Mouse (Mus musculus) adrenal gland, adult (tissue): ENCODE measurements at regions not wholly inside any gene's neighbourhood (a gene's known extent, or its start where the extent isn't known, plus 50 kb on each side); places are given as distances from the start of the nearest gene placed in this dataset.

Experiments
- DNase-seq, 2 experiments: peaks; one replicate each; pipeline ENCODE4 v3.0.0; 2022 to 2023; ENCODE audit warnings: low spot score in 1 of 2; ENCODE audit not compliant: inconsistent age in 2 of 2

DNA sequence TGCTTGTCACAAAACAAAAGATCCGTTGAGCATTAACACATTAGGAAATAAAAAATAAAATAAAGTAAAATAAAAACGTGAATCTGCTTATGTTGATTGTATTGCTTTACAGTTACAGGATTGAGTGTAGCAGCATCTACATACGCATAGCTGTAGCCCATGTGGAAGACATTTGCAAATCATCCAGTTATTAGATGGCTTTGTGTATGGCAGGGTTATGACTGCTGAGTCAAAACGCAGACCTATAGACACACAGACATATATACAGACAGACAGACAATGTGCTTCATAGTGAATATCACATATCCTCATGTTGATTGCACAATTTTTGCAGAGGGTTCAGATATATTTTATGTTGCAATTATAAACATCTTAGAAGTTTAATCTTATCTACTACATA lies 64.5 kb downstream of the Gm11146 start:
- DNase-seq = no peak

DNA sequence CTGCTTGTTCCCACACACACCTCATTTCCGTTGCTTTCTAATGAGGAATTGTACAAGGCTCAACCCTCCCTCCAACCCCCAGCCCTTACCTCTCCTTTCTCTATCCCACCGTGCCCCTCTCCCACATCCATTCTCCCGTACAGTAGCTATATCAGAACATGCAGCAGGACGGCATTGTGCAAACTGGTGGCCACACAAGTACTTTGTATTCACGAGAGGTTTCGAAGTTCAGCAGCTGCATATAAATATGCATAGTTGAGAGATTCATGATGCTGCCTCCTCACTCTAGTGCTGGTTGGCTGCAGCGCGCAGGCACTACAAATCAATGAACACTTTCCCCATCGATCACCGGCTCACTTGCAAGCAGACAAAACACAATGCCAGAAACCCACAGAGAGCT lies 65.1 kb downstream of the Gm11146 start:
- no peak for DNase-seq

DNA sequence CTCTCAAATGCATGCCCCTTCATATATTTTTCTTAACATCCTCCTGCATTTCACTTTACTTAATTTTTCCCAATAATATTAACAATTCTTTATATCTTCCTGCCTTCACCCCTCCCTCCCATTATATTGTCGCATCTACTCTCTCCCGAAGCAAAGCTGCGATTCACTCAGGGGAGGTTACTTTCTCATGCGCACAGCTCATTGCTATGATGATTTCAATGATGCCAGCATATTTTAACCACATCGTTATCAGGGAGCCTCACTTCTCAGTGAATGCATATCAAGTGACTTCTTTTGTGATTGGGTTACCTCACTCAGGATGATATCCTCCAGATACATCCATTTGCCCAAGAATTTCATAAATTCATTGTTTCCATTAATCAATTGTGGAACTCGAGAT lies 65.6 kb downstream of the Gm11146 start:
- no peak for DNase-seq

DNA sequence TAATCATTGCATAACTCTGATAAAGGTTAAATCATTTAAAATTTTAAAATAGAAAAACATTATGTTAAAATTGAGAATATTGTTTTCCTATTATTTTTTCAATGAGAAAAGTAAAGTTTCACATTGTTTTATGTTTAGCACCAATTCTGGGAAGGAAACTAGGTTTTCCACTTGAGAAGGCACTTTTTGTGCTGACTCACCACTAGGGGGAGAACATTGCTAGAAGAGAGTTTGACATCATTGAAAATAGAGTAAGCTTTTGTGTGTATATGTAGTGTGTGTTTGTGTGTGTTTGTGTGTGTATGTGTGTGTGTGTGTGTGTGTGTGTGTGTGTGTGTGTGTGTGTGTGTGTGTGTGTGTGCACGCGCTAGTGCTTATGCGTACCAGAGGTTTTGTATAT lies 66.9 kb downstream of the Gm11146 start:
- peak in 1 of 2 experiments; percentile 56 for DNase-seq

DNA sequence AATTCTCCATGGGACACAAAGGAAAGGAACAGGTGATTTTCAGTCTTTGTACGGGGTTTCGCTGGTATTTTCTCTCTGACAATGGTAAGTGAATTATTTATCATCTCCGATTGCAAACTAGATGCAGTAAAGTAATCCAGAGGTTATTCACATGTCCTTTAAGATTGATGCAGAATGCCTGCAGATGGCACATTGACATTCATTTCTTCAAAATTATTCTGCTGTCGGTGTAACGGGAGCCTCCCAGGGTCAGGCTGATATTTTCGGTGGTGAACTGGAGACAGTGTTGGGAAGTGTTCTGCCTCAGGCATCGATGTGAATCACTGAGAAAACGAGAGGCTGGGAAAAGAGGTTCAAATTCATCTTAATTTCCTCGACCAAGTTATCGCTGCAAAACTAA lies 70.3 kb downstream of the Gm11146 start:
- DNase-seq = peak in 1 of 2 experiments; percentile 35

DNA sequence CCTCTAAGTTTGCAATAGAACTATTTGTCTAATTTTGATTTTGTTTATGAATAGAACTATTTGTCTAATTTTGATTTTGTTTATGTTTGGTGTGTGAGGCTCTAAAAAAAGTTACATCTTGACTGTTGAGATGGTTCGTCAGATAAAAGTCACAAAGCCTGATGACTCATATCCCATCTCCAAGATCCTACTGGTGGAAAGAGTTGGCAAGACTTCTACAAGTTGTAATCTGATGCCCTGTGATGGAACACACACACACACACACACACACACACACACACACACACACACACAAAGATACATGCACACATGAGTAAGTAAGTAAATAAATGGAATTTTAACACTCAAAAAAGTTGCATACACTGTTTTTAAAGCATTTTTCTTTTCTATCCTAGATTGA lies 73.9 kb downstream of the Gm11146 start:
- no peak for DNase-seq

DNA sequence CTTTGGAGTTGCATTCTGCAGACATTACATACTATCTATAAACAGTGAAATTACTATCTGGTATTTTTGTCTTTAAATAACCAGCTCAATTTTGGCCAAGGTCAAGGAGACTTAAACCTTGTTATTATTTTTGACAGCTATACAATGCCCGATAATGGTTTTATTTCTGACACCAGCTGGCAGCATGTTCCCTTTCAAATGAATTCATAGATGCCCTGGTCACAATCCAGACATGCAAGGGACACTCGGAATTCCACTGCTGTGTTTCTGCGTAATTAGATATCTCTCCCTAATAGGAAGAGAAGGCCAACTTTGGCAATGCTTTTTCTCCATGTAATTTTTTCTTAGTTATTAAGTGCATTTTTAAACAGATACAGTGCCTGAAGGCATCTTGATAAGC lies 87.3 kb downstream of the Gm11146 start:
- no peak for DNase-seq

DNA sequence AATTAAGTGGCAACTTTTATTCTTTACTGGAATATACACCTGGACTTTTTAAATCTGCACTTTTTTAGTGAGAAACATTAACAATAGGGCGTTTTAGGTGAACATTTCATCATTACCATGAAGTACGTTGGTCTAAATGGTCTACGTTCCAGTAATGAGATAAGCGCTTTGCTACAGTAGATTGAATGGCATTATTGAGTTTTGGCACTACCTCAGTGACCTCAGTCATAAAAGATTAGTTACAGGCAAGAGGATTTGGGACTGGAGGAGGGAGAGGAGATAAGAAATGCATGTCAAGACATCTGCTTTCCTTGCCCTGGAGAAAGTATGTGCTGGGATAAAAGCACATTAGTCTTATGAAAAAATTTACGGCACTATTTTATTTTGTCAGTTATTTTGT lies 98.3 kb downstream of the Gm11146 start:
- DNase-seq = peak in 1 of 2 experiments; percentile 40

DNA sequence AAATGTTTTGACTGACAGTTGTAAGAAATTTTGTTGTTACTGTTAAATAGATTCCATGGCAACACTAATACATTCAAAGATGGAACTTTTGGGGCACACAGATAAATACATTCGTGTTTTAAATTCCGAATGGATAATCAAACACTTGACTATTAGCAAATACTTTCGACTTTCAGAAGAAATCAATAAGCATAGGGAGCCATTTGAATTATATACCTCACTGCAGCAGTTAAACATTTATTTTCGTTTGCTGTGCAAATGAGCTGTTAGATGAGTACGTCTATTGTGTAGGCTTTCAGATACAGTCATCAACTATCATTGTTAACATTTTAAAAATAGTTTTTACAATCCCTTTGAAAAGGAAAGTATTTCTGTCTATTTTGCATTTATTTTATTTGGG lies 99.0 kb downstream of the Gm11146 start:
- DNase-seq = no peak

DNA sequence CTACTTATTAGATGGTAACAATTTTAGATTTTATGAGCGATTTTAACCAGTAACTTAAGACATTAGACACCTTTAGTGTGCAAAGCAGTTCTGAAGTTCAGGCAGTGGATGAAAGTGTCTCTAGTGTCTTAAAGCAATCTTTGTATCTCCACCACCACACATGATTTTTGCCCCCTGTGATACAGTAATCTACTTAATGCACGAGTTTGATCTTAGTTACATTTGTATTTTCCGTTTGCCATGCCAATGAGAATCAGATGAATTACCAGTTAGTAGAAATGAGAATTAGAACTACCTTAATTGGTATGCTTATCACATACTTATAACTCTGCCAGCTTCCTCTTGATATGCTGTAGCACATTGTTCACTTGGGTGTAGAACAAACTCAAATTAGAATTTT lies 99.9 kb downstream of the Gm11146 start:
- peak in 1 of 2 experiments; percentile 50 for DNase-seq

DNA sequence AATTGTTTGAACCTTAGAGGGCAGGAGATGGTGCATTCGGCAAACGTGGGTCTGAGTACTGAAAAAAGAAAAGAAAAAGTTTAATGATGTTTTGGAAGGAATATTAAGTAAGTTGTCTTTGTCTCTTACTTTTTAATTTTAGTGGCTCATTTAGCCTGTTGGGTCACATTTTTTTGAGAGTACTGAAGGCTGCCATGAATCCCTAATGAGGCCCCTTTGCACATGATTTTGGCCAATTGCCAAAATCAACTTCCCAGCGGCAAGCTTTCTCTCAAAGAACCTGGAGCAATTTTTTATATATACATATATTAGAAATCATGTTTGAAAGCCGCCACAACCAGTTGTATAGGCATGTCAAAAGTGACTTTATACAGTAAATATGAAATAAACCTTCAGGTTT lies 100.9 kb downstream of the Gm11146 start:
- DNase-seq = no peak

DNA sequence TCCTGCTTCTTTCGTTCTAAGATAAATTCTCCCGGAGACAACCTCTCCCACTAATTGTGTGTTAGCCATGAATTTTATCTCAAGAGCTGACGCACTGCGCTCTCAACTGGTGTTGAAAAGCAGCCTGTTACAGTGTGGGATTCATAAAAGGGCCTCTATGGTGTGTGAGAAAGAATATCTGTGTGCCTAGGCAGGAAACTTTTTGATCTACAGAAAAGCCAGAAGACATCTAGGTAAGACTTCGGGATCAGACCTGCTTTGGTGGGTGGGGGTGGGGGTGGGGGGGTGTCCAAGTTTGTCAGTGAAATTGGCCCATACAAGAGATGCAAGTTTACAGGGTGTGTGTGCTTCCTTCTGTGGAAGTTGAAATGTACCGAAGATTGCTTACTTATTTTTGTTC lies 101.5 kb downstream of the Gm11146 start:
- DNase-seq = peak; percentile 32 to 82

DNA sequence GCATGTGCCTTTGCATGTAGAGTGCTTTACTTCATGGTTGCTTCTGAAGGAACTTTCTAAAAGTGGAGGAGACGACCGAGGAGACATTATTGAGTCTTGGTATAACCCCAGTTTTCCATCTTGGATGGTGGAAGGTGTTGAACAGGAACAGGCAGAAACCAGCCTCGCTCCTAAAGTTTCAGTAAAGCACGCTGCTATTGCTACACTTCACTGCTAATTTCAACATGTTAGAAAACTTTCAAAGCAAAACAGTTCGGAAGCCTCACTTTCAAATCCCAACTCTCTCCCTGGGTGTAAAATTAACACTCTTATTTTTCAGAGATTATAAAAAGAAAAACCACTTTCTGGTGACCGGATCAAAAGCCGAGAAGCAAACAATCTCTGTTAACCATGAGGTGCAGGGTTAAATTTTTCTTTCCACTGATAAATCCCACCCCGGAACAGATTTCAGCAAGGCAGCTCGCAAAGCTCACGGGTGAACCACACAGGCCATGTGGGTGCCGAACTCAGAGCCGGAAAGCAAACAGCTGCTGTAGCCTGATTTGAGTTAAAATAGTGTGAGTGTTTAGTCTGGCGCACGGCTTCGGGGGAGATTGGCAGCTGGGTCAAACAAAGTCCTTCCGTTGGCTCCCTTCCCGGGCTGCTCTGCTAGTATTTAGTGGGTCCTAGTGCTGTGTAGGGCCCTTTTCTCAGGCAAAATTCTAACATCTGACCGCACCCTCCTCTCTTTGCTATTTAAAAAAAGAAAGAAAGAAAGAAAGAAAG lies 102.2 kb downstream of the Gm11146 start:
- DNase-seq = peak; percentile 82 to 94

DNA sequence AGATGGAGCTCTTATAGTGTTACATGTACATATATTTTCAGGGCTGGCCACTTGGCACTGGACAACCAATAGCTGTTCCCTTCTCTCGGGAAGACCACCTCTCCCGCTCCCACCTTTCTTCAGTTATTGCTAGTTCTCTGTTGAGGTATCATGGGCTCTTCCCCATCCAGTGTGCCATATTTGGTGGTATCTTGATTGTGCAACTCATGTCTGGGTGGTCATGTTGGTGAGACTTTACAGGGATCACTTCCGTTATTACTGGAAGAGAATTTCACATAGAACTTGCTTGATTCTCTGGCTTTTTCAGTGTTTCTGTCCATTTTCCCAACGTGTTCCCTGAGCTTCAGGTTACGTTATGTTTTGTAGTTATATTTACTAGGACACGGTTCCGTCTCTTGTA lies 106.6 kb downstream of the Gm11146 start:
- DNase-seq = no peak

DNA sequence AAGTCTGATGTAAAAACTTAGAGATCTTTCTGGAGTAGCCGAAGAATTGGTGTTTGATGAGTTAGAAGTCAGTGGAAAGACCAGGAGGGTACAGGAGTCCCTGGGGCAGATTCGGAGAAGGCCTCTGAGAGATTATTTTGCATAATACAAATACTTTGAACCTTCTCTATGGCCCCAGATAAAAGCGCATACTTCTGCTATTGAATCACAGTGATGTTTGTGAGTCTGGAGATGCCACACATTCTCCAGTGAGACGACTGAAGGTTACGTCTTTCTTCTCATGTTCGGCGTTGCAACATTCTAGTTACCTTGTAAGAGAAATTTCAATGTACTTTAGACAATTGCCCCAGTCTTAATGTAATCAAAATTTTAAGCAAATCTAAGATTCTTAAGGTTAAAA lies 107.9 kb downstream of the Gm11146 start:
- DNase-seq = peak in 1 of 2 experiments; percentile 52

DNA sequence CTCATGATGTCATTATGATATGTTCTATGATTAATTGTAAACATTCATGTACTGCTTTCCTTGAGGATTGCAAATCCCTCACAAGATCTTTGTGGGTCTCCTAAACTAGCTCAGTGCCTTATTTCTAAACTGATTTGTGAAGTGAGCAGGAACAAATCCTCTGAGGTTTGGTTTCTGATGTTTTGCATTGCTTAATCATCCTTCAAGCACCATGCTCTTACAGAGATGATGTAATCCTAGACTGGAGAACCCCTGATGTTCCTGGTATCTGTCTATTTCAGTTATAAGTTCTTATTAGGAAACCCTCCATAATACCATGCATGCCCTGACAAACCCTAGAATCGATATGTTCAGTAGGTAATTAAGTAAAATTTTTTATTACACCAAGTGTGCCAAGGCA lies 113.7 kb downstream of the Gm11146 start:
- no peak for DNase-seq

DNA sequence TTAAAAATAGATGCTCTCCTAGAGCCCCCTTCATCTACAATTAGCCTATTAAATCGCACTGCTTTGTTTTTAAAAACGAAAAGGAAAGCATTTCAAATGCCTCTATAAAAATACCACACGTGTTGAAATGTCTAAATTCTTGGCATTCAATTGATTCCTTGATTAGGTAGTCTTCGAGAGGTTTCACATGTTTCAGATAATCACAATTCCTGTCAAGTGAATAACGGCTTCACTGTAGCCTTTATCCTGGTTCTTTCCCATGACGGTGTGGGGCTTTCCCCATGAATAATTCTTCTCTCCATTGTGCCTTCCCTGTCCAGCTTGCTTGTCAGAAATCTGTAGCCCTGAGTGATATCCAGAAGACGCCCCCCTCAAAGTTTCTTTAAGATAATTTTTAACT lies 122.1 kb downstream of the Gm11146 start:
- DNase-seq = no peak

DNA sequence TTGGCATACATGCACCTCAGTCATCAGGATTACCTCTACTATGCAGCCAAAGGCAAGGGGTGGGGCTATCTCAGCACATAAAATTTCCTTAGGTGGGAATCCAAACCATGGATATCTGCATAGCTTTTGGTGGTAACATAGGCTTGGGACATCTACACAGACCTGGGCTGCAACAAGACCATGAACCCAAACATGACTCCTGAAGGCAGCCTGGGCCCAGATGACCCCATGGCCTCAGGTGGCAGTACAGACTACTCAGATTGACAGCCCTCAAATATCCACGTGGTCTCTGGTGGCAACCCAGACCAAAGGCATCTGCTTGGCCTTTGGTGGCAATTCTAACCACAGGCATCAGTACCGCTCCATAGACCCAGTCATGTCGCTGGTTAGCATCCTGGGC lies 130.0 kb downstream of the Gm11146 start:
- DNase-seq = no peak

DNA sequence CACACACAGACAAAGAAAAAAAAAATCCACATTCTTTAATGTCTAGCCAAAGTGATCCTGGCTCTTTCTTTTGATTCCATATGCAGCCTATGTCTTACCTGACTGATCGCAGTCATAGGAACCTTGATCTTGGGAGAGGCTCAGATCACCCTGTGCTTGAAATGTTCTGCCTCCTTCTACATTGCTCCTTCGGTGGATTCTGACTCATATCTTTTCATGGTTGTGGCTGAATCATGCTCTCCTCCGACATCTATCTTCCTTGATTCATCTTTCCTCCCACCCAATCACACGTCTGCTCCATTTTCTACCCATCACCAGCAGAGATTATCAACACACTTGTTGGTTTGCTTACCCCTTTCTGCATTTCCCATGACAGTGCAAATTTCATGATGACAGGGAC lies 132.0 kb downstream of the Gm11146 start:
- DNase-seq = peak in 1 of 2 experiments; percentile 39

DNA sequence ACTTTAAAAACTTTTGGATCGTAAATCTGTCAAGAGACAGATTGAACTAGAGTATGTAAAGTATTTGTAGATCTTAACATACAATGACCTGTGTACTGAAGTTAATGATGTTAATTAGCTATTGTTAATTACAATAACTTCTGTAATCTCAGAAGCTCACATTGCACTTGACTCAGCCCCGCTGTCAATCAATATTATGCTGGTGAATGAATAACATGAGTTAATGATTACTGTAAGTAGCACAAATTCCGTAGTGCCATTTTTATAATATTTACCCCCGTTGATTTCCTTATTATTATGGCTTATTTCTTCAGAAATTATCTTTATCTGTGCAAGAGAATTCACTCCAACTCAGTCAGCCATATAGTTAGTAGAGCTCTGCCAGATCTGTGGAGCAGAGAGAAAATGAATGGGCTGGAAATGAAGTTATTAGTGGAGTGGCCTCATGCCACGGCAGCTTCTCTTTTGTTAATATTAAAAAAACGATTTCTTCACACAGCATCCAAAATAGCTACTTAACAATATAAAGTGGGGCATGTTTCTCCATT lies 132.5 kb downstream of the Gm11146 start:
- DNase-seq = no peak

DNA sequence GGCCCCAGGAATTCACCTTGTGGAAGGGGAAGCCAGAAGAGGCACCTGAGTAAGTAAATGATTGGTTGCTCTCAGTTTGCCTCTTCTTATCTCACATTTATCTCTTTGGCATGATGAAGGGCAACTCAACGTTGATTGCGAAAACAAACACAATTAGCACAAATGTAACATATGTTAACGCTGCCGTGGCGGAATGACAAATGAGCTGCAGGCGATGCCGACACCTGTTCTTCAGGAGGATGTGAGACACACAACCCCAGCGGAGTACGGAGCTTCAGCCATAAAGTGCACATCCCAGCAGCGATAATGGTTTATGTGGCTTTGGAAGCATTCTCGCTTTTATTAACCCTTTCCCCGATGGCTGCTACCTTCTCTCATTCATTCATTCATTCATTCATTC lies 134.7 kb downstream of the Gm11146 start:
- no peak for DNase-seq

DNA sequence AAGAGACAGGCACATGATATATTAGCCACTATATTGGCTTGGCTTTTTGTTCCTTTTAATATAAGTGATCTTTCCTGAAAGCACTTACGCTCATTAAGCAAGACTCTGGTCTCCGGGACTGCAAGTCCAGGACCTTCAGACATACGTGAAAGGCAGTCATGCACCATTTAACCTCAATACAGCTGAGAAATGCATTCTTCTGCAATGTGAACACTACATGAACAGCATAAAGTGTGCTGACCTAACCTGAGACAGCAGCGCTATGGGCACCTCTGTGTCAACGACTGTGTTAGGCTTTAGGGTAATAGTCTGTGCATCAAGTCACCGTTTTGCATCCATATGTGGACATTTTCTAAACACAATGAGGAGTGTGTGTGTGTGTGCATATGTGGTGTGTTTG lies 137.3 kb downstream of the Gm11146 start:
- no peak for DNase-seq

DNA sequence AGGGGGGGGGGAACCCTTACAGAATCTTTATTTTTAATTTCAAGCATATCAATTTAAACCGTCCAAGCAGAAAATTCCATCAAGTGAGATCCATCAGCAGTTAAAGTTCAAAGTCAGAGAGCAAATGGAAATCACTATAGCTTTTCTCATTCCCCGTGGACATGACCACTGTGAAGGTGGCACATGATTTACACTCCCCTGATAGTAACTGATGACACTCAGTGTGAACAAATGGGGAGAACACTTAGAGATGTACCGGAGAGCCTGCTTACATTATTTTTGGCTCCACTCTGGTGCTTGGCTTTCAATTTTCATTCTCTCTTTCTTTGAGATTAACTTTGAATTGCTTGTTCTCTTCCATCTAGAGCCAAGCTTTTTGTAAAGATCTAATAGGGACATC lies 140.0 kb downstream of the Gm11146 start:
- DNase-seq = no peak
